Mouse (Mus musculus): Measurements from ENCODE around the gene Taf3.
A peak's percentile ranks its signal among the peaks of the same experiment; 100 is the strongest.

Taf3 gene

DNA sequence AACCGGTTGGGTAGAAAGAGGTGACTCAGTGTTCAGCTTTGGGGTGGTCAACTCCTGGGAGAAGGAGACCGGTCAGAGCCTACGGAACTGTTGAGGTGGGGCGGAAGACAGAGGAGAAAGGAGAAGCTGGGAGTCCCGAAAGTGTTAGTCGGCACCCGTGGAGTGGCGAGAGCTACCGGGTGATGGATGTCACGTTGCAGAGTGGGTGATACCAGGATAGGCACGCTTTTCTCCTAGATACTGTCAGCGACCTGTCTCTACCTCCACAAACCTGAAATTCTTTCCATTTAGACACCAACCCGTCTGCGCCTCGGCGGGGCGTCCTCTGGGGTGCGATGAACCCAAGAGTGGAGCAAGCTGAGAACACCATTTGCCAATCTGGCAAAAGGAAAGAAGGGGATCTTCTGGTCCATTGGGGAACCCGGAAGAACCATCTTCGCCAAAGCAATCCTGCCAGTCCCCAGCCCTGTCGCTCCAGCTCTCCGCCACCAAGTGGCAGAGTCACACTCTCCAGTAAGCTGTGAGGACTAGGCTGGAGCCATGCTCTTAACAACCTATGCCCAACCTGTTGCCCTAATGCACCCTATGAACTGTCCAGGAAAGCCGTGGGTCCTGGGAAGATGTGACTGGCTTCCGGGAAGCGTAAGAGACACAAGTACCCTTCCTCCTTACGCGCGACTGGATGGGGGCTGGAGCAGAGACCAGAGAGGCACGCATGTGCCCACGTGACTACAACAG, 159.3 kb downstream of the Taf3 start, which contains the start of gene 9230102O04Rik:
9230102O04Rik (minus strand) TSS at position 628 of the 738 bp plus-strand sequence.
- DNase-seq, result peak; percentile 60

- no peak for DNase-seq
Observed at GRCm38 (mm10) chr2:9887636-9888035, 160.8 kb downstream of the Taf3 start.

DNA sequence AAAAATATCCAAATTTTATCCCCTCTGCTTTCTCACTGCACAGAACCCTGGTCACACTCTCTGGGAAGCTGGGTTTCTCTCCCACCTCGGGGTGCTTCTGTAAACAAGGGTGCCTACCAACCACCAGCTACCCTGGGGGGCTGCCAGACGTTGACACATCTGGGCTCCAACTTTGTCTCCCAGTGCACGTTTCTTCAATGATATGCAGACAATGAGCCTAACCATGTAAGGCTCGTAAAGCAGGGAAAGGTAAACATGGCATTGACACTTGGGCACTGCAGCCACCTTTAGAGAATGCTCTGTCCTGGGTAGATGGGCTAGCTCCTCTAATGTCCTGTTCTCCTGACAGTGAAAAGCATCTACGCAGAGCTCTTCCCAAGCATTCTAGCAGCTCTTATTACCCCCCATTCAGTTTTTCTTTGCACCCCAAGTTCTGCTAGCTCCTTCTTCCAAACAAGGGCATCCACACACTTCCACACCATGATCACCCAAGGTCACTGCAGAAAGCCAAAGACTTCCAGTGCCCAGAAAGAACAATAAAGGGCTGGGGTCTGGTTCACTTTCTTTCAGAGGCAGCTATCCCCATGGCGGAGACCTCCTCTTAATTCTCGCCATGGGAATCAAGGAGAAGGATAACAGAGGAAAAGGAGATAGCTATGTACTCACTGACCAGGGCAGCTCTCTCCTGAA, 161.3 kb downstream of the Taf3 start:
- DNase-seq, result no peak

DNA sequence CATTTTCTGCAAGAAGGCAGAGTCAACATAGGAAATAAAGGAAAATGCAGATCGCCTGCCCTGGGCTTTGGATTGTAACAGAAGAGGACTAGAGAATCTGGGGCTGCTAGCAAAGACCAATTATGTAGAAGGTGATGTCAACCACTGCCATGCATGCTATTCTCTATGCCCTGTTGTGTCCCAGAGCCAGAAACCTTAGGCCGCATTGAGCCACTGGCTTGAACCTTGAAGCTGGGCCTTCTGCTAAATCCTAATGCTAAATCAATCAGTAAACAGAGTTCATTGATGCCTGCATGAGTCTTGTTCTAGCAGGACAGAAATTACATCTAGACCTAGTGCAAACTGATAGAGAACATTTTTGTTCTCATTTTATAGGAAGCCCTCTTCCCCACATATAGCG, 162.4 kb downstream of the Taf3 start:
- DNase-seq, result no peak

DNA sequence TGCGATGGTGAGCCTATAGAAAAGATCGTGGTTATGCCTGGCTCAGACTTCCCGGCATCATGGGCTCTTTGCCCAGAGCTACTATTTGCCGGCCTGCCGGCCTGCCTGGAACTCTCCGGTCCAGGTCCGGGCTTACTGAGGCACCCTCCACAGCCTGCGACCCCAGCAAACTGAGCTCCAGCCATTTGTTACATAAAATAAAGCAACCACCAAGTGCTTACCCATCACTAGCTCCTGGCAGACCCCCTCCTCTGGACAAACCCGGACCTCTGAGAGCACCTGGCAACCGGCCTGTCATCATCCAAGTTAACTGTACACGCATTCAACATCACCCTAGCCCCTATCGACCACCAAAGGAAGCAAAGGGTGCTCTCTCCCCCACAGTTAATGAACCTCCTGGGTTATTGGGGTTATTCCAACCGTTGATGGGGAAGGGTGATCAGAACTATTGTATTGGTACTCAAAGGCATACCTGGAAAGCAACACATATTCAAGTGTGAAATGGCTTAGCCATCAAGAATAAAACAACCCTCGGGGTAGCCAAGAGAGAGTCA, 163.1 kb downstream of the Taf3 start:
- DNase-seq, result no peak

GRCm38 (mm10) chr2:9884533-9885216, 163.7 kb downstream of the Taf3 start:
- no peak for DNase-seq

- no peak for DNase-seq
Observed at GRCm38 (mm10) chr2:9883803-9884532, 164.4 kb downstream of the Taf3 start.

DNA sequence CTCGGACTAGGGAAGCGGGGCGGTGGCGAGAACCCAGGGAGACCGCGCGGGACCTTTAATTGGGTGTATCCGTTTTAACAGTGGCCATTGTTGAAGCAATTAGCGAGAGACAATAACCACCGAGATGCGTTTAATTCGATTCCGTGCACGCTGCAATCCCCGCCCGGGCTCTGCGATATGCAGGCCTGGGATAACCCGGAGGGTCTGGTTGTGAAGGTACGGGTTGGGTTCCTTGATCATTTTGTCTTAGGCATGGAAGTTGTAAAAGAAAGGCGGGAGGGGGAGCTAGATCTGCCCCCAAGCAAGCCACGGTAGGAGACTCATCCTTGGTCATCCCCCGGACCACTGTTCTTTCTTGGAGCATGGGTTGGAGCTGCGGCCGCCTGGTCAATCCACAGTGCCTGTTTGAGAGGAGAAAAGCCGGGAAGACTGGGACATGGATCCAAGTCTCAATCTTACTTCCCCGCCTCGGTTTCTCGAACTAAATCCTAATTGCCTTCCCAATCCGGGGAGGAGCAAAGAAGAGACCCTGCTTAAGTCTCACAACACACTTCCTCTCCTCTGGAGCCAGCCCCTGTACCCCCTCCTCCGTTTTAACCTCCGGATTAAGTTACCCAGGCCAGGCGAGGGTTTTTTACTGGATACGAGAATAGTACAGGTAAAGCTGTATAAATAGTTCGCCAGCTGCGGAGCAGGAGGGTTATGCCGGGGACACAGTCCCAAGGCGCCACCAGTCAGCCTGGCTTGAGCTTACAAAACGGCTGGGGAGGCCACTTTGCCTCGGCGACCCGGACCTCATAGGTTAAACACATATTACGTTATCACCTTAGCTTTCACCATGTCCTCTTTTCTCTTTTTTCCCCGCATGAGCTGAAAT, 165.2 kb downstream of the Taf3 start:
- DNase-seq, result no peak

GRCm38 (mm10) chr2:9882371-9882925, 165.9 kb downstream of the Taf3 start:
- DNase-seq, result no peak

- no peak for DNase-seq
Observed at GRCm38 (mm10) chr2:9881611-9882023, 166.8 kb downstream of the Taf3 start.

- no peak for DNase-seq
Observed at GRCm38 (mm10) chr2:9881051-9881591, 167.3 kb downstream of the Taf3 start, which contains the start of gene 4930412O13Rik. 4930412O13Rik (plus strand) TSS chr2:9881252.

DNA sequence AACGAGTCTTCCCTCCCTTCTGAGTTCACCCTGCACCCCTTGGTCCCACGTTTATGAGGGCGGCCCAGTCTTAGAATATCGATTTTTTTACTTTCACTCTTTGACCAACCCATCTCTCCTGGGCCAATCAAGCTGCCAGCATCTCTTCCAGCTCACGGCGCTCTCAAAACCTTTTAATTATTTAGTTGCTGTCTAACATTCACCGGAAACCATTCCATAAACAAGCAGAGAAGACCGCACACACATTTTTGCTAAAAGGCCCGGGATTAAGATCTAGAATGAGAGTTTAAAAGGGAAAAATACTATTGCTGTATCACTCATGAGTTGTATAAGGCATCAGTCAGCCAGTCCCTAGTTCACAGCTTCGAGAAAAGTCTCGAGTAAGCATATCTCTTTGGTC, 168.1 kb downstream of the Taf3 start:
- DNase-seq, result no peak

DNA sequence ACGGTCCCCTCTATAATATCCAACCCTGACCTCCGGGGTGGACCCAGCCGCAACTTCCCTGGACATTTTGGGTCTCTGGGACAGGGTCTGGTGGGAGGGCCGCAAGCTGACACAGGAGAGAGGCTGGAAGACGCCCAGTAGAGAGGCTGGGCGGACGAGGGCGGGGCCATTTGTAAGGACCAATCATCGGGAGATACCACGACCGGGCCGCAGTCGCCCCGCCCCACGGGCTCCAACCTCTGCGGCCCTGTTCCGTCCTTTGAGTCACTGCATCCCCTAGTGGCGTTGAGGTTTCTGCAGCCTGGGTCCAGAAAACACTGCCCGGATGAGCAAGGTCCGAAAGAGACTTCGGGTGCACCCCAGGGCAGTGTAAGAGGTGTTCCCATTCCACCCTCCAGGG, 168.9 kb downstream of the Taf3 start:
- DNase-seq, result peak; percentile 89

DNA sequence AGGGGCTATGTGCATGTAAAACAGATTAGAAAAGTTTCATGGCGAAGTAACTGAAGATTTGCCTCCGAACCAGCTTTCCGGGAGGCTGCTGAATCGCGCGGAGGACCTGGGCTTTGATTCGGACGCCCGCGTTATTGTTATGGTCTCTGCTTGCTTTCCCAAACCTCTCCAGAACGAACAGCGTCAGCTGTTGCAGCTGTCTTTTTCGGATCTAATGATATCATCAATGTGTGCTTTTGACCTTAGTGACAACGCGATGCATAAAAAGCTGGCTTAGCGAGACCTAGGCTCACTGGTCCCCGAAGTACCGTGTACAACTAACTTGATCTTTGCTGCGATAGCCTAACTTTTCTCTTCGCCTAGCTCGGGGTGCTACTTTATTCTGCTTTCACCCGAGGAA, 169.3 kb downstream of the Taf3 start:
- DNase-seq, result no peak

DNA sequence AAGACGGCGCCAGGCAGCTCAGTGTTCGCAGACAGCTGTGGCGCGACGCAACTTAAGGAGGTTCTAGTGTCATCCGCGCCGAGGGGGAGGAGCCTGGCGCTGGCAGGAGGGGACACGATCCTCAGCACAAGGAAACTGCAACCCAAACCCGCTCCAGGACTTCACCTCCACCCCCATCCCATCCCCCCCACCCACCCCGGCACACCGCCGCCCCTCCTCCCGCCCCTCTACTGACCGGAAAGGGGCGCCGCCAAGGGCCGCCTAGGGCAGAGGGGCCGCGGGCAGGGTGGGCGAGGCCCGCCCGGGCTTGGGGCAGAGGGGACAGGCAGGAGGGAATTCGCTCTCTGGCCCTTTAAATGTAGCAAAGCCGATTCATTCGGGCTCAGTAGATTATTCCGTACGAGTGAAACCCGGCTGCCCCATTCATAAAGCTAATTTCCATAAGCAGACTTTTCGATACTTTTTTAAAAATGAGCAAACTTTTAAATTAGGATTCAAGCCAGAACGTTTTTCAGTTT, 169.8 kb downstream of the Taf3 start:
- DNase-seq, result peak; percentile 57

DNA sequence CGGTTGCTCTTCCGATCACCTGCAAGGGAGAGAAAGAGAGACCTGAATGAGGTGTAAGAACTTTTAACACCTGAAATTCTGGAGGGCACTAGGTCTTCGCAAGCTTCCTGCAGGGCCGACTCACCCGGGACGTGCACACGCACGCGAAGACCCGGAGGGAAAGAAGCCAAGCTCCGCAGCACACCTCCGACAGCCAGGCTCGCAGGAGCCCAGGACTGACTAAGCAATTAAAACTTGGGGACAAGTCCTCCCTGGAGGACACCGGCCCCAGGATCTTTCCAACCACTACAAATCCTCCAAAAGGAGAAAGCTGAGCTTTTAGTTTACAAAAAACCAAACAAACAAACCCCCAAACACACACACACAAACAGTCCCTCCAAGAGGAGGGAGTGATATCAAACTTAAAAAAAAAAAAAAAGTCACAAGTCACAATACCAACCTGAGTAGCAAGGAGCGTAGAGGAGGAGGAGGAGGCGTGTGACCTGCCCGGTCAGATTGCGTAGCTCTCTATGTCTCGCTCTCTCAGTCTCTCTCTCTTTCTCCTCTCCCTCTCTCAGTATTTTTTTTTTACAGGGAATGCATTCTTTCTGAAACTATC, 170.3 kb downstream of the Taf3 start:
- DNase-seq, result no peak

GRCm38 (mm10) chr2:9877326-9877690, 171.1 kb downstream of the Taf3 start:
- DNase-seq, result no peak

- DNase-seq, result no peak
Observed at GRCm38 (mm10) chr2:9876621-9877325, 171.6 kb downstream of the Taf3 start.

DNA sequence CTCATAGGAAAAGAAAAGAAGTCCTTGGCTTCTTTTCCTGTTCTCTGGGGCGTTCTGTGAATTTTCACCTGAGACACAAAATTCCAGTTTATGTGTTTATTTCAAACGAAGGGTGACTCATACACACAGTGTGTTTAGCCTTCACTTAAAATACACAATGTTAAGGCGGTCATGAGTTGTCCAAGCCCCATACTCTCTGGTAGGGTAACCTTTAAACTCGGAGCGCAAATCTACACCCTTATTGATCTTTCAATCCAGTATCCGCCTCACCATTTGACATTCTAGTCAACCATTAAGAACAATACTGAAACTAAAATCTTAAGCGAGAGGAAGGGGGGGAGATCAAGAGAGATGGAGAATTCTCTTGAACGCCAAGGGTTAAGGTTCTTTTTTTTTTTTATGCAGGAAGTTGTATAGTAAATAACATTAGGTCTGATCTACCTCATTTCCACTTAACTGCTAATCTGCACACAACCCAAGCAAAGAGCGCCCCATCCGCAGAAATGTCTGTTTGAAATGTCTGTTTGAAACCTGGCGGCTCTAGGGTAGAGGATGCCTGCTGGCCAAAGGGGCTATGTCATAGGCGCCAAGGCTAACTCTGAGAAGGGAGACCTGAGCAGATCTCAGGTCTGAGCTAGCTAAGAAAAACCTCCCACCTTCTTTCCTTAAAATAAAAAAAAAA, 172.6 kb downstream of the Taf3 start:
- no peak for DNase-seq

Data from kidney, adult 11 months (tissue).